Mouse (Mus musculus): ENCODE data around the gene Mus81. TPM values are rescaled to one million over a fixed set of nuclear protein-coding genes. Genes with fewer than 3 reads are reported as not detected.

Gene Mus81
- 37.0 and 39.7 TPM in 2 replicates for polyA plus RNA-seq (2014; fragmentation: Nextera tagmentation; extraction: Ambion mirVana)

GRCm38 (mm10) chr19:5487768-5488550 lies at the start of gene Mus81:
Gene Mus81, minus strand, starts transcription at chr19:5488402.
- Histone ChIP-seq H3K27me3 (ENCODE audit: control insufficient read depth, insufficient read depth, low read length) (no peaks in the 10 kb centered on the region), H3K9me3 (ENCODE audit: control insufficient read depth, low read length) (no peaks in the 10 kb centered on the region), H3K4me1 (ENCODE audit: control insufficient read depth, insufficient read depth, low read length) (peaks cover 9% of the 10 kb centered on the region; the same call in 1 of the 2 replicates), H3K4me2 (ENCODE audit: low read depth, severe bottlenecking) (peak within 1 kb of the TSS; percentile 59), H3K27ac (replicated peaks; ENCODE audit: low read depth, low read length) (peak within 1 kb of the TSS; percentile 90), H3K36me3 (ENCODE audit: control insufficient read depth, insufficient read depth, low read length) (peaks cover 15% of the 10 kb centered on the region), H3K4me3 (ENCODE audit: low read depth, low read length) (peak within 1 kb of the TSS; percentile 41), H3K9ac (ENCODE audit: low read length) (peak within 1 kb of the TSS; percentile 60)
- DNase-seq (ENCODE audit: low spot score) (peak; percentile 99), ATAC-seq (ENCODE audit: insufficient number of reproducible peaks, low FRiP score, low TSS enrichment, low read depth) (peak; percentile 80)
- under 1% methylated on average over 39 of the region's 39 CpGs for WGBS

GRCm38 (mm10) chr19:5532520-5532919 lies 44.3 kb upstream of the Mus81 start:
- Histone ChIP-seq H3K9me3 (ENCODE audit: control insufficient read depth, low read length) (no peaks in the 10 kb centered on the region), H3K9ac (ENCODE audit: low read length) (no peak overlapping the region), H3K4me1 (ENCODE audit: control insufficient read depth, insufficient read depth, low read length) (no peaks in the 10 kb centered on the region), H3K36me3 (ENCODE audit: control insufficient read depth, insufficient read depth, low read length) (no peaks in the 10 kb centered on the region), H3K4me3 (ENCODE audit: low read depth, low read length) (no peak overlapping the region), H3K27ac (replicated peaks; ENCODE audit: low read depth, low read length) (no peak overlapping the region), H3K4me2 (ENCODE audit: low read depth, severe bottlenecking) (no peak overlapping the region), H3K27me3 (ENCODE audit: control insufficient read depth, insufficient read depth, low read length) (no peaks in the 10 kb centered on the region)
- DNase-seq (ENCODE audit: low spot score) (no peak), ATAC-seq (ENCODE audit: insufficient number of reproducible peaks, low FRiP score, low TSS enrichment, low read depth) (no peak)
- WGBS: 70% methylated on average over 8 of the region's 8 CpGs

- no peaks in the 10 kb centered on the region for H3K27me3 ChIP-seq (ENCODE audit: control insufficient read depth, insufficient read depth, low read length)
- H3K9ac ChIP-seq (ENCODE audit: low read length): no peak overlapping the region
- ATAC-seq (ENCODE audit: insufficient number of reproducible peaks, low FRiP score, low TSS enrichment, low read depth): no peak
- H3K36me3 ChIP-seq (ENCODE audit: control insufficient read depth, insufficient read depth, low read length): no peaks in the 10 kb centered on the region
- no peak overlapping the region for H3K4me2 ChIP-seq (ENCODE audit: low read depth, severe bottlenecking)
- H3K9me3 ChIP-seq (ENCODE audit: control insufficient read depth, low read length): no peaks in the 10 kb centered on the region
- no peak overlapping the region for H3K27ac ChIP-seq (replicated peaks; ENCODE audit: low read depth, low read length)
- no peaks in the 10 kb centered on the region for H3K4me1 ChIP-seq (ENCODE audit: control insufficient read depth, insufficient read depth, low read length)
- H3K4me3 ChIP-seq (ENCODE audit: low read depth, low read length): no peak overlapping the region
- WGBS: 76% methylated on average over 7 of the region's 7 CpGs
- DNase-seq (ENCODE audit: low spot score): no peak
Observed at GRCm38 (mm10) chr19:5530138-5530524, 41.9 kb upstream of the Mus81 start.

DNA sequence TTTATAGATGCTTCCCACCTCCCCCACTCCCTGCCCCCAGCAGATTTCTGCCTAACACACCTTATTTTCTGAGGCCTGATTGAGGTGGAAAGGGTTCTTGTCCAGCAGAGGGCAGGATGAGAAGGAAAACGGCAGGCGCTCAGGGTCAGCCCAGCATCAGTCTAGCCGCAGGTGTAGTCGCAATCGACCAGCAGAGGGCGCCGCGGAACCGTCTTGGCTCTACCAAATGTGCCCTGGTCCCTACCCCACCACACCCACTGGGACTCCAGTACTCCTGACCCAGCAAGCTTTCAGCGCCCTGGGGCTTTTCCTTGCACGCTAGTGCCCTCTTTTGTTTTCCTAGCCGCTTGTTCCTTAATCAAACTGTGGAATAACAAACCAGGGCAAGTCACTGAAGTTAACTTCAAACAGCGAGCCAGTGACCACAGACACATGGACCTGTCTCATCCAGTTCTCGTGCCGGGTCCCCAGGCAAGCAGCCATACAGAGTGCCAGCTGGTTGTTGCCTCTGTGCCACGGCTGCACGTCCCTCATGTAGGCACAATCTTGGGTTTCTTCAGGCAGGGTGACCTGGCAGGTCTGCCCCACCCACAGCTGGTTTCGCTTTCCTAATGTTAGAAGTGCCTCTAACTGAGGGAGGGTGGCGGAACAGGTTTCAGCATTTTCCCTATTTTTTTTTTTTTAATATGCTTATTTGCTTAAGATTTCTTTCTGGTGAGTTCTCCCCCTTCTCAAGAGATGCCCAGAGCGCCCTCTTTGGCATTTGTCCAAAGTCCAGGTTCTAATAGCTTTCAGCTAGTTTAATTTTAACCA lies 41.3 kb upstream of the Mus81 start:
- H3K4me1 ChIP-seq (ENCODE audit: control insufficient read depth, insufficient read depth, low read length): no peaks in the 10 kb centered on the region
- WGBS: 19% methylated on average over 20 of the region's 20 CpGs
- no peak overlapping the region for H3K4me2 ChIP-seq (ENCODE audit: low read depth, severe bottlenecking)
- no peak overlapping the region for H3K27ac ChIP-seq (replicated peaks; ENCODE audit: low read depth, low read length)
- no peaks in the 10 kb centered on the region for H3K27me3 ChIP-seq (ENCODE audit: control insufficient read depth, insufficient read depth, low read length)
- DNase-seq (ENCODE audit: low spot score) (peak; percentile 99), ATAC-seq (ENCODE audit: insufficient number of reproducible peaks, low FRiP score, low TSS enrichment, low read depth) (peak; percentile 89)
- no peaks in the 10 kb centered on the region for H3K36me3 ChIP-seq (ENCODE audit: control insufficient read depth, insufficient read depth, low read length)
- no peak overlapping the region for H3K4me3 ChIP-seq (ENCODE audit: low read depth, low read length)
- H3K9ac ChIP-seq (ENCODE audit: low read length): no peak overlapping the region
- no peaks in the 10 kb centered on the region for H3K9me3 ChIP-seq (ENCODE audit: control insufficient read depth, low read length)

- 62% methylated on average over 5 of the region's 5 CpGs for WGBS
- Histone ChIP-seq H3K9me3 (ENCODE audit: control insufficient read depth, low read length) (no peaks in the 10 kb centered on the region), H3K4me3 (ENCODE audit: low read depth, low read length) (no peak overlapping the region), H3K9ac (ENCODE audit: low read length) (no peak overlapping the region), H3K27me3 (ENCODE audit: control insufficient read depth, insufficient read depth, low read length) (no peaks in the 10 kb centered on the region), H3K4me1 (ENCODE audit: control insufficient read depth, insufficient read depth, low read length) (no peaks in the 10 kb centered on the region), H3K4me2 (ENCODE audit: low read depth, severe bottlenecking) (no peak overlapping the region), H3K36me3 (ENCODE audit: control insufficient read depth, insufficient read depth, low read length) (no peaks in the 10 kb centered on the region), H3K27ac (replicated peaks; ENCODE audit: low read depth, low read length) (no peak overlapping the region)
- DNase-seq (ENCODE audit: low spot score): no peak
- ATAC-seq (ENCODE audit: insufficient number of reproducible peaks, low FRiP score, low TSS enrichment, low read depth): no peak
Observed at GRCm38 (mm10) chr19:5525204-5525603, 37.0 kb upstream of the Mus81 start.

- ATAC-seq (ENCODE audit: insufficient number of reproducible peaks, low FRiP score, low TSS enrichment, low read depth): no peak
- no peak overlapping the region for H3K4me3 ChIP-seq (ENCODE audit: low read depth, low read length)
- H3K27ac ChIP-seq (replicated peaks; ENCODE audit: low read depth, low read length): no peak overlapping the region
- H3K9me3 ChIP-seq (ENCODE audit: control insufficient read depth, low read length): no peaks in the 10 kb centered on the region
- no peak overlapping the region for H3K4me2 ChIP-seq (ENCODE audit: low read depth, severe bottlenecking)
- no peaks in the 10 kb centered on the region for H3K4me1 ChIP-seq (ENCODE audit: control insufficient read depth, insufficient read depth, low read length)
- DNase-seq (ENCODE audit: low spot score): no peak
- H3K27me3 ChIP-seq (ENCODE audit: control insufficient read depth, insufficient read depth, low read length): no peaks in the 10 kb centered on the region
- no peaks in the 10 kb centered on the region for H3K36me3 ChIP-seq (ENCODE audit: control insufficient read depth, insufficient read depth, low read length)
- no peak overlapping the region for H3K9ac ChIP-seq (ENCODE audit: low read length)
- WGBS: 93% methylated on average over 3 of the region's 3 CpGs
Observed at GRCm38 (mm10) chr19:5518721-5519120, 30.5 kb upstream of the Mus81 start.

DNA sequence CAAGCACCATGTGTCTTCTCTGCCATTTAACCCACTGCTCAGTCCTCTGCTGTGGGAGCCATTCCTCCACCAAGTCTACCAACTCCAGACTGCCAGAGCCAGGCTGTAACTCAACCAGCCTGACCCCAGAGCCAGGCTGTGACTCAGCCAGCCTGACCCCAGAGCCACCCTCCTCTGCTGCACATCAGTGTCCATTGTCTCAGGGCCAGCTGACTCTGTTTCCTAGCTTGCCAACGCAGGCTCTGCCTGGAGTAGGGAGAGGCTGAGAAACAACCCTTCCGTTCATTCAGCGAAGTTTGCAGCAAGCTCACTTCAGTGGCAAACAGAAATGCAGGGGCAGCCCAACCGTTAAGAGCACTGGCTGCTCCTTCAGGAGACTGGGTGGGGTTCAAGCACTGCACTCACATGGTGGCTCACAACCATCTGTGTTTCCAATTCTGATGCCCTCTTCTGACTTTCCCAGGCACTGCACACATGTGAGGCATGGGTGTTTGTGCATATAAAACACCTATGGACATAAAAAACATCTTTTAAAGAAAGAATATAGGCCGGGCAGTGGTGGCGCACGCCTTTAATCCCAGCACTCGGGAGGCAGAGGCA lies 28.8 kb upstream of the Mus81 start:
- H3K9me3 ChIP-seq (ENCODE audit: control insufficient read depth, low read length): no peaks in the 10 kb centered on the region
- no peak overlapping the region for H3K27ac ChIP-seq (replicated peaks; ENCODE audit: low read depth, low read length)
- DNase-seq (ENCODE audit: low spot score) (no peak), ATAC-seq (ENCODE audit: insufficient number of reproducible peaks, low FRiP score, low TSS enrichment, low read depth) (no peak)
- no peak overlapping the region for H3K4me2 ChIP-seq (ENCODE audit: low read depth, severe bottlenecking)
- H3K4me1 ChIP-seq (ENCODE audit: control insufficient read depth, insufficient read depth, low read length): no peaks in the 10 kb centered on the region
- H3K36me3 ChIP-seq (ENCODE audit: control insufficient read depth, insufficient read depth, low read length): no peaks in the 10 kb centered on the region
- no peak overlapping the region for H3K9ac ChIP-seq (ENCODE audit: low read length)
- no peaks in the 10 kb centered on the region for H3K27me3 ChIP-seq (ENCODE audit: control insufficient read depth, insufficient read depth, low read length)
- no peak overlapping the region for H3K4me3 ChIP-seq (ENCODE audit: low read depth, low read length)
- 82% methylated on average over 8 of the region's 8 CpGs for WGBS
